Mouse (Mus musculus): ENCODE data around the gene Efs. TPM values are rescaled to one million over a fixed set of nuclear protein-coding genes. Genes with fewer than 3 reads are reported as not detected.
"Not testable (repeated sequence)": the region's sequence is repeated elsewhere in the genome, so short reads cannot be mapped to it uniquely, and the experiment has no call there.

The Efs gene
- polyA plus RNA-seq, 1 experiment from 2014 or later = 52.2 TPM

- Histone ChIP-seq H3K9ac (ENCODE audit: low read depth, low read length) (no peak overlapping the region), H3K4me3 (ENCODE audit: low read depth, low read length) (no peak overlapping the region), H3K9me3 (ENCODE audit: control insufficient read depth, low read length) (no peaks in the 10 kb centered on the region), H3K27me3 (replicated peaks; ENCODE audit: control insufficient read depth, insufficient read depth, low read length) (no peaks in the 10 kb centered on the region), H3K27ac (replicated peaks; ENCODE audit: low read depth, low read length) (no peak overlapping the region), H3K4me1 (ENCODE audit: control insufficient read depth, insufficient read depth, low read length) (no peaks in the 10 kb centered on the region), H3K36me3 (ENCODE audit: control insufficient read depth, insufficient read depth, low read length) (no peaks in the 10 kb centered on the region), H3K4me2 (ENCODE audit: low read depth, low read length) (no peak overlapping the region)
- WGBS = 90% methylated on average over 11 of the region's 11 CpGs
- no peak for DNase-seq (ENCODE audit: low spot score)
- no peak for ATAC-seq (ENCODE audit: low read depth)
Measured at GRCm38 (mm10) chr14:54963727-54964126, 37.8 kb upstream of the Efs start.

- H3K27me3 ChIP-seq (replicated peaks; ENCODE audit: control insufficient read depth, insufficient read depth, low read length) = no peaks in the 10 kb centered on the region
- 85% methylated on average over 6 of the region's 7 CpGs for WGBS
Measured at GRCm38 (mm10) chr14:54962714-54963113, 36.8 kb upstream of the Efs start.

GRCm38 (mm10) chr14:54961487-54961886 is 35.6 kb upstream of the Efs start:
- 79% methylated on average over 5 of the region's 5 CpGs for WGBS
- no peak overlapping the region for H3K27ac ChIP-seq (replicated peaks; ENCODE audit: low read depth, low read length)
- ATAC-seq (ENCODE audit: low read depth) = no peak

More at GRCm38 (mm10) chr14:54962714-54963113, 36.8 kb upstream of the Efs start:
- DNase-seq (ENCODE audit: low spot score) (no peak), ATAC-seq (ENCODE audit: low read depth) (no peak)
- Histone ChIP-seq H3K9ac (ENCODE audit: low read depth, low read length) (no peak overlapping the region), H3K4me3 (ENCODE audit: low read depth, low read length) (no peak overlapping the region), H3K27ac (replicated peaks; ENCODE audit: low read depth, low read length) (no peak overlapping the region), H3K36me3 (ENCODE audit: control insufficient read depth, insufficient read depth, low read length) (no peaks in the 10 kb centered on the region), H3K4me2 (ENCODE audit: low read depth, low read length) (no peak overlapping the region), H3K4me1 (ENCODE audit: control insufficient read depth, insufficient read depth, low read length) (no peaks in the 10 kb centered on the region), H3K9me3 (ENCODE audit: control insufficient read depth, low read length) (no peaks in the 10 kb centered on the region)

GRCm38 (mm10) chr14:54960769-54961168 is 34.8 kb upstream of the Efs start:
- Histone ChIP-seq H3K9me3 (ENCODE audit: control insufficient read depth, low read length) (no peaks in the 10 kb centered on the region), H3K4me2 (ENCODE audit: low read depth, low read length) (no peak overlapping the region), H3K9ac (ENCODE audit: low read depth, low read length) (no peak overlapping the region), H3K36me3 (ENCODE audit: control insufficient read depth, insufficient read depth, low read length) (no peaks in the 10 kb centered on the region), H3K27ac (replicated peaks; ENCODE audit: low read depth, low read length) (no peak overlapping the region), H3K4me1 (ENCODE audit: control insufficient read depth, insufficient read depth, low read length) (no peaks in the 10 kb centered on the region), H3K27me3 (replicated peaks; ENCODE audit: control insufficient read depth, insufficient read depth, low read length) (no peaks in the 10 kb centered on the region), H3K4me3 (ENCODE audit: low read depth, low read length) (no peak overlapping the region)
- DNase-seq (ENCODE audit: low spot score) (peak; percentile 74), ATAC-seq (ENCODE audit: low read depth) (no peak)
- 67% methylated on average over 10 of the region's 10 CpGs for WGBS

More at GRCm38 (mm10) chr14:54961487-54961886, 35.6 kb upstream of the Efs start:
- Histone ChIP-seq H3K4me3 (ENCODE audit: low read depth, low read length) (no peak overlapping the region), H3K27me3 (replicated peaks; ENCODE audit: control insufficient read depth, insufficient read depth, low read length) (no peaks in the 10 kb centered on the region), H3K4me1 (ENCODE audit: control insufficient read depth, insufficient read depth, low read length) (no peaks in the 10 kb centered on the region), H3K4me2 (ENCODE audit: low read depth, low read length) (no peak overlapping the region), H3K9me3 (ENCODE audit: control insufficient read depth, low read length) (no peaks in the 10 kb centered on the region), H3K9ac (ENCODE audit: low read depth, low read length) (no peak overlapping the region), H3K36me3 (ENCODE audit: control insufficient read depth, insufficient read depth, low read length) (no peaks in the 10 kb centered on the region)
- no peak for DNase-seq (ENCODE audit: low spot score)

GRCm38 (mm10) chr14:54959853-54960613 is 34.1 kb upstream of the Efs start:
- not testable (repeated sequence) for H3K4me1 ChIP-seq (ENCODE audit: control insufficient read depth, insufficient read depth, low read length); H3K27ac ChIP-seq (replicated peaks; ENCODE audit: low read depth, low read length); H3K9me3 ChIP-seq (ENCODE audit: control insufficient read depth, low read length); H3K4me3 ChIP-seq (ENCODE audit: low read depth, low read length); DNase-seq (ENCODE audit: low spot score); ATAC-seq (ENCODE audit: low read depth); H3K9ac ChIP-seq (ENCODE audit: low read depth, low read length); H3K36me3 ChIP-seq (ENCODE audit: control insufficient read depth, insufficient read depth, low read length); H3K4me2 ChIP-seq (ENCODE audit: low read depth, low read length); H3K27me3 ChIP-seq (replicated peaks; ENCODE audit: control insufficient read depth, insufficient read depth, low read length)
- WGBS = 94% methylated on average over 12 of the region's 12 CpGs

- no peaks in the 10 kb centered on the region for H3K9me3 ChIP-seq (ENCODE audit: control insufficient read depth, low read length)
- no peaks in the 10 kb centered on the region for H3K36me3 ChIP-seq (ENCODE audit: control insufficient read depth, insufficient read depth, low read length)
- H3K4me1 ChIP-seq (ENCODE audit: control insufficient read depth, insufficient read depth, low read length) = no peaks in the 10 kb centered on the region
- H3K4me3 ChIP-seq (ENCODE audit: low read depth, low read length) = no peak overlapping the region
- no peak overlapping the region for H3K4me2 ChIP-seq (ENCODE audit: low read depth, low read length)
- H3K27me3 ChIP-seq (replicated peaks; ENCODE audit: control insufficient read depth, insufficient read depth, low read length) = no peaks in the 10 kb centered on the region
- H3K27ac ChIP-seq (replicated peaks; ENCODE audit: low read depth, low read length) = no peak overlapping the region
- H3K9ac ChIP-seq (ENCODE audit: low read depth, low read length) = no peak overlapping the region
- DNase-seq (ENCODE audit: low spot score) (no peak), ATAC-seq (ENCODE audit: low read depth) (no peak)
- 83% methylated on average over 3 of the region's 3 CpGs for WGBS
Measured at GRCm38 (mm10) chr14:54959197-54959596, 33.3 kb upstream of the Efs start.

GRCm38 (mm10) chr14:54958503-54958902 is 32.6 kb upstream of the Efs start:
- H3K27me3 ChIP-seq (replicated peaks; ENCODE audit: control insufficient read depth, insufficient read depth, low read length) = no peaks in the 10 kb centered on the region
- 73% methylated on average over 4 of the region's 4 CpGs for WGBS
- H3K4me3 ChIP-seq (ENCODE audit: low read depth, low read length) = no peak overlapping the region
- H3K36me3 ChIP-seq (ENCODE audit: control insufficient read depth, insufficient read depth, low read length) = no peaks in the 10 kb centered on the region
- H3K4me1 ChIP-seq (ENCODE audit: control insufficient read depth, insufficient read depth, low read length) = no peaks in the 10 kb centered on the region
- H3K9me3 ChIP-seq (ENCODE audit: control insufficient read depth, low read length) = no peaks in the 10 kb centered on the region
- H3K27ac ChIP-seq (replicated peaks; ENCODE audit: low read depth, low read length) = no peak overlapping the region
- ATAC-seq (ENCODE audit: low read depth) (no peak), DNase-seq (ENCODE audit: low spot score) (no peak)
- H3K9ac ChIP-seq (ENCODE audit: low read depth, low read length) = no peak overlapping the region
- H3K4me2 ChIP-seq (ENCODE audit: low read depth, low read length) = no peak overlapping the region

- ATAC-seq (ENCODE audit: low read depth) = no peak
Measured at GRCm38 (mm10) chr14:54956533-54956932, 30.6 kb upstream of the Efs start.

GRCm38 (mm10) chr14:54955481-54955880 is 29.6 kb upstream of the Efs start:
- DNase-seq (ENCODE audit: low spot score) = no peak
- H3K27me3 ChIP-seq (replicated peaks; ENCODE audit: control insufficient read depth, insufficient read depth, low read length) = no peaks in the 10 kb centered on the region
- no peaks in the 10 kb centered on the region for H3K36me3 ChIP-seq (ENCODE audit: control insufficient read depth, insufficient read depth, low read length)
- WGBS = 87% methylated on average over 3 of the region's 3 CpGs
- H3K27ac ChIP-seq (replicated peaks; ENCODE audit: low read depth, low read length) = no peak overlapping the region
- ATAC-seq (ENCODE audit: low read depth) = no peak
- no peak overlapping the region for H3K4me2 ChIP-seq (ENCODE audit: low read depth, low read length)
- H3K4me3 ChIP-seq (ENCODE audit: low read depth, low read length) = no peak overlapping the region
- no peak overlapping the region for H3K9ac ChIP-seq (ENCODE audit: low read depth, low read length)
- no peaks in the 10 kb centered on the region for H3K9me3 ChIP-seq (ENCODE audit: control insufficient read depth, low read length)
- H3K4me1 ChIP-seq (ENCODE audit: control insufficient read depth, insufficient read depth, low read length) = no peaks in the 10 kb centered on the region

More at GRCm38 (mm10) chr14:54956533-54956932, 30.6 kb upstream of the Efs start:
- no peak overlapping the region for H3K4me2 ChIP-seq (ENCODE audit: low read depth, low read length)
- DNase-seq (ENCODE audit: low spot score) = no peak
- H3K36me3 ChIP-seq (ENCODE audit: control insufficient read depth, insufficient read depth, low read length) = no peaks in the 10 kb centered on the region
- H3K9ac ChIP-seq (ENCODE audit: low read depth, low read length) = no peak overlapping the region
- H3K4me1 ChIP-seq (ENCODE audit: control insufficient read depth, insufficient read depth, low read length) = no peaks in the 10 kb centered on the region
- H3K4me3 ChIP-seq (ENCODE audit: low read depth, low read length) = no peak overlapping the region
- WGBS = 79% methylated on average over 9 of the region's 9 CpGs
- no peak overlapping the region for H3K27ac ChIP-seq (replicated peaks; ENCODE audit: low read depth, low read length)
- no peaks in the 10 kb centered on the region for H3K9me3 ChIP-seq (ENCODE audit: control insufficient read depth, low read length)
- no peaks in the 10 kb centered on the region for H3K27me3 ChIP-seq (replicated peaks; ENCODE audit: control insufficient read depth, insufficient read depth, low read length)
